ENCODE assay signal across 21 mouse cellular contexts in genomic region chr14:46276926-46277831, GRCm38 (mm10).
DNase-seq lines count a peak whose midpoint lies in the region; ATAC-seq lines count a peak whose summit lies in the region.
"Had no signal": no experiment of that assay in that cellular context is flagged by ENCODE, and none has a peak within 500 bp of the region (broad histone marks: within the 10 kb centered on the region; RNA-seq: fewer than 3 reads in every experiment).

No protein-coding gene starts in this region.

- 59% methylated on average over 6 of the region's 6 CpGs for WGBS in liver, embryonic 16.5 days (ENCODE audit: insufficient replicate concordance)
- WGBS in liver, embryonic 11.5 days, result 88% methylated on average over 6 of the region's 6 CpGs
- 68% methylated on average over 6 of the region's 6 CpGs for WGBS in lung, embryonic 15.5 days

- H3K4me1 ChIP-seq in liver, embryonic 16.5 days (ENCODE audit: control insufficient read depth, low read depth, low read length), result peaks cover 2% of the 10 kb centered on the region; the same call in 1 of the 2 replicates
- no peaks in the 10 kb centered on the region for H3K4me1 ChIP-seq in liver, embryonic 11.5 days (replicated peaks; ENCODE audit: control insufficient read depth, insufficient read depth, low read length)
- H3K4me1 ChIP-seq in lung, embryonic 15.5 days, result no peaks in the 10 kb centered on the region
- H3K4me1 ChIP-seq: heart, embryonic 13.5 days; neural tube, embryonic 12.5 days had no signal

- H3K27me3 ChIP-seq in liver, embryonic 16.5 days (ENCODE audit: control insufficient read depth, insufficient read depth, low read depth, low read length), result no peaks in the 10 kb centered on the region
- H3K27me3 ChIP-seq in liver, embryonic 11.5 days (replicated peaks; ENCODE audit: control insufficient read depth, insufficient read depth, low read length), result no peaks in the 10 kb centered on the region
- H3K27me3 ChIP-seq in lung, embryonic 15.5 days, result no peaks in the 10 kb centered on the region
- H3K27me3 ChIP-seq: heart, embryonic 13.5 days; neural tube, embryonic 12.5 days had no signal

- no peaks in the 10 kb centered on the region for H3K36me3 ChIP-seq in liver, embryonic 16.5 days (ENCODE audit: control insufficient read depth, insufficient read depth)
- H3K36me3 ChIP-seq in liver, embryonic 11.5 days (ENCODE audit: control insufficient read depth, insufficient read depth, low read length), result no peaks in the 10 kb centered on the region
- H3K36me3 ChIP-seq in lung, embryonic 15.5 days, result no peaks in the 10 kb centered on the region
- H3K36me3 ChIP-seq: heart, embryonic 13.5 days; neural tube, embryonic 12.5 days had no signal

- no peak overlapping the region for H3K4me3 ChIP-seq in liver, embryonic 16.5 days (ENCODE audit: low read depth, low read length)
- H3K4me3 ChIP-seq in liver, embryonic 11.5 days (ENCODE audit: low read depth, low read length), result no peak overlapping the region
- H3K4me3 ChIP-seq in lung, embryonic 15.5 days, result no peak overlapping the region
- H3K4me3 ChIP-seq: heart, embryonic 13.5 days; left cerebral cortex, adult 2 months; neural tube, embryonic 12.5 days had no signal

- H3K4me2 ChIP-seq in liver, embryonic 16.5 days (ENCODE audit: low read depth, low read length), result no peak overlapping the region
- H3K4me2 ChIP-seq in liver, embryonic 11.5 days, result no peak overlapping the region
- H3K4me2 ChIP-seq in lung, embryonic 15.5 days, result no peak overlapping the region
- H3K4me2 ChIP-seq: heart, embryonic 13.5 days; neural tube, embryonic 12.5 days had no signal

- peak overlapping the region; percentile 61 for H3K27ac ChIP-seq in liver, embryonic 16.5 days (ENCODE audit: low read length)
- H3K27ac ChIP-seq in liver, embryonic 11.5 days (ENCODE audit: low read depth, low read length), result no peak overlapping the region
- H3K27ac ChIP-seq in lung, embryonic 15.5 days, result peak overlapping the region; percentile 32
- H3K27ac ChIP-seq: heart, embryonic 13.5 days; hindbrain, postnatal 0 days; left cerebral cortex, adult 2 months; neural tube, embryonic 12.5 days had no signal

- H3K9me3 ChIP-seq in liver, embryonic 16.5 days (replicated peaks; ENCODE audit: control insufficient read depth, low read length), result no peaks in the 10 kb centered on the region
- H3K9me3 ChIP-seq in liver, embryonic 11.5 days (ENCODE audit: control insufficient read depth, low read length), result no peaks in the 10 kb centered on the region
- no peaks in the 10 kb centered on the region for H3K9me3 ChIP-seq in lung, embryonic 15.5 days
- H3K9me3 ChIP-seq: heart, embryonic 13.5 days; neural tube, embryonic 12.5 days had no signal

- peak; percentile 71 for DNase-seq in heart, adult 11 months
- DNase-seq in heart, adult 9 months (ENCODE audit: low spot score in 2 of 2), result no peak
- no peak for DNase-seq in liver, embryonic 11.5 days (ENCODE audit: low spot score)
- DNase-seq in yolk sac, embryonic 10.5 days (ENCODE audit: low spot score), result peak; percentile 39
- no peak for DNase-seq in cerebellum, adult 9-10 months
- DNase-seq: adrenal gland, postnatal 25 days; cerebellum, adult 8-10 months; gastrocnemius, postnatal 14 days; heart, adult 18-20 months; heart, postnatal 14 days; liver, postnatal 0 days; midbrain, embryonic 14.5 days; right cerebral cortex, postnatal 14 days; spleen, adult 18-20 months had no signal

- no peak overlapping the region for H3K9ac ChIP-seq in liver, embryonic 16.5 days (ENCODE audit: low read depth, low read length)
- no peak overlapping the region for H3K9ac ChIP-seq in liver, embryonic 11.5 days (ENCODE audit: low read depth, low read length)
- H3K9ac ChIP-seq in lung, embryonic 15.5 days, result no peak overlapping the region
- H3K9ac ChIP-seq: heart, embryonic 13.5 days; liver, postnatal 0 days; neural tube, embryonic 12.5 days had no signal

- ATAC-seq in liver, embryonic 16.5 days (ENCODE audit: low read depth), result peak; percentile 75
- ATAC-seq in liver, embryonic 11.5 days (replicated peaks; ENCODE audit: low FRiP score), result no peak
- no peak for ATAC-seq in lung, embryonic 15.5 days (ENCODE audit: borderline replicate concordance, extremely low read depth, low FRiP score, low TSS enrichment)
- ATAC-seq: forebrain, embryonic 16.5 days; hindbrain, postnatal 0 days; liver, postnatal 0 days had no signal

Comparison
In these comparisons a context has a peak if more than half of its experiments do, and no peak if none do; other contexts are left out.
1. DNase-seq: peak in heart, adult 11 months (single experiment) and yolk sac, embryonic 10.5 days (single experiment); none in heart, adult 9 months (0 of 2), liver, embryonic 11.5 days (single experiment) and cerebellum, adult 9-10 months (single experiment).